Mouse (Mus musculus) limb, embryonic 12.5 days (tissue): Measurements from ENCODE around the gene Psen1. TPM values are rescaled to one million over a fixed set of nuclear protein-coding genes. Genes with fewer than 3 reads are reported as not detected.
A peak's percentile ranks its signal among the peaks of the same experiment; 100 is the strongest.

ENCODE experiments used
- ATAC-seq: fragments of 200-750 bp; cut with Nextera tagmentation; 2 replicates; pipeline ENCODE4 v1.8.0; 2017; ENCODE audit warnings: low read depth, moderate TSS enrichment; ENCODE audit not compliant: insufficient number of reproducible peaks, insufficient read depth, low FRiP score, low TSS enrichment
- H3K27ac ChIP-seq: fragments of 300-500 bp; sonication (generic); 2 replicates; pipeline ENCODE4 v1.5.1; 2016; ENCODE audit warnings: mild to moderate bottlenecking, moderate library complexity
- H3K27me3 ChIP-seq: fragments of 300-500 bp; sonication (generic); 2 replicates; pipeline ENCODE4 v1.6.1; 2016; ENCODE audit warnings: mild to moderate bottlenecking, moderate library complexity
- H3K36me3 ChIP-seq: fragments of 300-500 bp; sonication (generic); 2 replicates; pipeline ENCODE4 v1.6.1; 2016; ENCODE audit warnings: mild to moderate bottlenecking, moderate library complexity
- H3K4me1 ChIP-seq: fragments of 300-500 bp; sonication (generic); replicated peaks from 2 replicates; pipeline ENCODE4 v1.6.1; 2016
- H3K4me2 ChIP-seq: fragments of 300-500 bp; sonication (generic); 2 replicates; pipeline ENCODE4 v1.6.1; 2016; ENCODE audit warnings: mild to moderate bottlenecking, moderate library complexity
- H3K4me3 ChIP-seq: fragments of 300-500 bp; sonication (generic); replicated peaks from 2 replicates; pipeline ENCODE4 v1.5.1; 2016; ENCODE audit warnings: mild to moderate bottlenecking
- H3K9ac ChIP-seq: fragments of 300-500 bp; sonication (generic); replicated peaks from 2 replicates; pipeline ENCODE4 v1.6.1; 2016; ENCODE audit warnings: mild to moderate bottlenecking, moderate library complexity
- H3K9me3 ChIP-seq: fragments of 300-500 bp; sonication (generic); 2 replicates; pipeline ENCODE4 v1.6.1; 2016; ENCODE audit warnings: mild to moderate bottlenecking, moderate library complexity
- WGBS: fragments of 180-500 bp; shearing (Covaris S2); methylation state at CpG from one replicate; pipeline ENCODE4 v1.1.7; 2016; 5-methylcytosine and 5-hydroxymethylcytosine counted together
- polyA plus RNA-seq: library from polyadenylated mRNA; unstranded; fragments of >200 nt; fragmentation: Nextera tagmentation; extraction: Ambion mirVana; gene quantifications from 2 replicates; pipeline ENCODE4 v1.2.1, GENCODE M21; 2016

Gene Psen1
- polyA plus RNA-seq, 1 experiment from 2014 or later: 56.5 TPM

- H3K4me2 ChIP-seq: no peak overlapping the region
- no peak overlapping the region for H3K9ac ChIP-seq
- WGBS: 89% methylated on average over 4 of the region's 4 CpGs
Observed at GRCm38 (mm10) chr12:83698637-83699036, 10.7 kb downstream of the Psen1 start.

DNA sequence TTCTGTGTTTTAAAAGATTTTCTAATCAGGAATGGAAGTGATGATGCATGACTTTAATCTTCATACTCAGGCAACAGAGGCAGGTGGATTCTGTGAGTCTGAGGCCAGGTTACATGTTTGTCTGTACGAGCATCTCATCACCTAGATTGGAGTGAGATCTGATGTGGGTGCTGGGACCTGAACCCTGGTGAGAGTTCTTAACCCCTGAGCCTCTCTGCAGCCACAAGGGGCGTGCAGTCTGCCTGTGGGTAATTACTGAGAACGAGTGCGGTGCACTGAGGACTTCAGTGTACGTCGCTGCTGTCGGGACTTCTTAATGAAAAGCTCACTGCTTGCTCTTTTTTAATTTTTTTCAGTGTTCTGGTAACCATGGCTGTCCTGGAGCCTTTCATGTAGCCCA, 13.7 kb downstream of the Psen1 start:
- no peak overlapping the region for H3K9ac ChIP-seq
- H3K4me3 ChIP-seq: no peak overlapping the region
- peaks cover 50% of the 10 kb centered on the region for H3K36me3 ChIP-seq
- 88% methylated on average over 7 of the region's 7 CpGs for WGBS
- no peaks in the 10 kb centered on the region for H3K27me3 ChIP-seq
- H3K9me3 ChIP-seq: no peaks in the 10 kb centered on the region
- no peak for ATAC-seq
- H3K4me2 ChIP-seq: no peak overlapping the region
- peaks cover 8% of the 10 kb centered on the region for H3K4me1 ChIP-seq
- H3K27ac ChIP-seq: no peak overlapping the region

More at GRCm38 (mm10) chr12:83698637-83699036, 10.7 kb downstream of the Psen1 start:
- H3K4me3 ChIP-seq: no peak overlapping the region
- H3K4me1 ChIP-seq: peaks cover 20% of the 10 kb centered on the region
- H3K27ac ChIP-seq: no peak overlapping the region
- H3K9me3 ChIP-seq: no peaks in the 10 kb centered on the region
- ATAC-seq: no peak
- no peaks in the 10 kb centered on the region for H3K27me3 ChIP-seq
- peaks cover 40% of the 10 kb centered on the region for H3K36me3 ChIP-seq

DNA sequence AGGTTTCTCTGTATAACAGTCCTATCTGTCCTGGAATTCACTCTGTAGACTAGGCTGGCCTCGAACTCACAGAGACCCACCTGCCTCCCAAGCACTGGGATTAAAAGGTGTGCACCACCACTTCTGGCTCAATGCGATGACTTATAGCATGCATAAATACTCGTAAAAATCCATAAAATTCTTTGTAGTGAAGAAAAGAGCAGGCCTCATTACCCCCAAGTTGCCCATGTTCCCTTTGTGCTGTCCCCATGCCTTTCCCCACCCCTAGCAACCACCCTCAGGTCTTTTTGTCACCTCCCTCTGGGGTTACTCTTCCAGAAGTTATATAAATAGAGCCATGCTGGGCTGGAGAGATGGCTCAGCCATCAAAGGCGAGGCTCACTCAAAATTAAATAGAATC, 14.8 kb downstream of the Psen1 start:
- H3K36me3 ChIP-seq: peaks cover 58% of the 10 kb centered on the region

DNA sequence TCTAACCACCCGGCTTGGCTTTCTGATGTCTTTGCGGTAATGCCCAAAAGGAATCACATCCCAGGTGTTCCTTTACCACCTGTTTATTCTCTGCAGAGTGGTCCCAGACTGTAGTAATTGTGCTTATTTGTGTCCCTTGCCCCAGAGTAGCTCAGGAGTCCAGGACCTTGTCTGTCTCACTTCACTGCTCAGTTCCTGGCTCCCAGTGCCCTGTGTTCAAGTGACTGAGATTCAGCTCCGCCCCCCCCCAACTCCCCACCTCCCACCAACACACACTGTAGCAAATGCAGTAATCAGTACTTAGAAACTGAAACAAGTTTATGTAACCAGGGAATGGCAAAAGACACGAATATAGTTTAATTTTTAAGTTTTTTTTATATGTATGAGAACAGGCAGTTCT, 19.0 kb downstream of the Psen1 start:
- Histone ChIP-seq H3K9me3 (no peaks in the 10 kb centered on the region), H3K9ac (no peak overlapping the region), H3K36me3 (peaks cover 53% of the 10 kb centered on the region), H3K4me2 (no peak overlapping the region), H3K4me3 (no peak overlapping the region), H3K27me3 (no peaks in the 10 kb centered on the region), H3K27ac (no peak overlapping the region), H3K4me1 (peaks cover 4% of the 10 kb centered on the region; the same call in 1 of the 2 replicates)
- ATAC-seq: no peak
- WGBS: 64% methylated on average over 4 of the region's 4 CpGs

More for the DNA sequence above, 14.8 kb downstream of the Psen1 start:
- no peak overlapping the region for H3K4me3 ChIP-seq
- peaks cover 7% of the 10 kb centered on the region for H3K4me1 ChIP-seq
- no peak overlapping the region for H3K27ac ChIP-seq
- 84% methylated on average over 4 of the region's 4 CpGs for WGBS
- no peak overlapping the region for H3K9ac ChIP-seq
- no peak overlapping the region for H3K4me2 ChIP-seq
- ATAC-seq: no peak
- no peaks in the 10 kb centered on the region for H3K27me3 ChIP-seq
- H3K9me3 ChIP-seq: no peaks in the 10 kb centered on the region

GRCm38 (mm10) chr12:83708160-83709092, 20.5 kb downstream of the Psen1 start:
- H3K4me2 ChIP-seq: no peak overlapping the region
- H3K27ac ChIP-seq: no peak overlapping the region
- no peak for ATAC-seq
- H3K27me3 ChIP-seq: no peaks in the 10 kb centered on the region
- no peak overlapping the region for H3K9ac ChIP-seq
- H3K4me3 ChIP-seq: no peak overlapping the region
- peaks cover 59% of the 10 kb centered on the region for H3K36me3 ChIP-seq
- H3K9me3 ChIP-seq: no peaks in the 10 kb centered on the region
- WGBS: 83% methylated on average over 7 of the region's 7 CpGs
- peaks cover 4% of the 10 kb centered on the region; the same call in 1 of the 2 replicates for H3K4me1 ChIP-seq

- H3K4me1 ChIP-seq: peaks cover 4% of the 10 kb centered on the region; the same call in 1 of the 2 replicates
- ATAC-seq: no peak
- no peak overlapping the region for H3K4me3 ChIP-seq
- no peak overlapping the region for H3K9ac ChIP-seq
- no peak overlapping the region for H3K4me2 ChIP-seq
- no peaks in the 10 kb centered on the region for H3K27me3 ChIP-seq
- H3K9me3 ChIP-seq: no peaks in the 10 kb centered on the region
- H3K27ac ChIP-seq: no peak overlapping the region
- H3K36me3 ChIP-seq: peaks cover 62% of the 10 kb centered on the region
- WGBS: 88% methylated on average over 2 of the region's 2 CpGs
Observed at GRCm38 (mm10) chr12:83709934-83710333, 22.0 kb downstream of the Psen1 start.

- Histone ChIP-seq H3K27me3 (no peaks in the 10 kb centered on the region), H3K36me3 (peaks cover 83% of the 10 kb centered on the region), H3K4me1 (no peaks in the 10 kb centered on the region), H3K9ac (no peak overlapping the region), H3K27ac (no peak overlapping the region), H3K9me3 (no peaks in the 10 kb centered on the region), H3K4me2 (no peak overlapping the region), H3K4me3 (no peak overlapping the region)
- ATAC-seq: no peak; the same call in 1 of the 2 replicates
- WGBS: 52% methylated on average over 2 of the region's 2 CpGs
Observed at GRCm38 (mm10) chr12:83713749-83714148, 25.8 kb downstream of the Psen1 start.

DNA sequence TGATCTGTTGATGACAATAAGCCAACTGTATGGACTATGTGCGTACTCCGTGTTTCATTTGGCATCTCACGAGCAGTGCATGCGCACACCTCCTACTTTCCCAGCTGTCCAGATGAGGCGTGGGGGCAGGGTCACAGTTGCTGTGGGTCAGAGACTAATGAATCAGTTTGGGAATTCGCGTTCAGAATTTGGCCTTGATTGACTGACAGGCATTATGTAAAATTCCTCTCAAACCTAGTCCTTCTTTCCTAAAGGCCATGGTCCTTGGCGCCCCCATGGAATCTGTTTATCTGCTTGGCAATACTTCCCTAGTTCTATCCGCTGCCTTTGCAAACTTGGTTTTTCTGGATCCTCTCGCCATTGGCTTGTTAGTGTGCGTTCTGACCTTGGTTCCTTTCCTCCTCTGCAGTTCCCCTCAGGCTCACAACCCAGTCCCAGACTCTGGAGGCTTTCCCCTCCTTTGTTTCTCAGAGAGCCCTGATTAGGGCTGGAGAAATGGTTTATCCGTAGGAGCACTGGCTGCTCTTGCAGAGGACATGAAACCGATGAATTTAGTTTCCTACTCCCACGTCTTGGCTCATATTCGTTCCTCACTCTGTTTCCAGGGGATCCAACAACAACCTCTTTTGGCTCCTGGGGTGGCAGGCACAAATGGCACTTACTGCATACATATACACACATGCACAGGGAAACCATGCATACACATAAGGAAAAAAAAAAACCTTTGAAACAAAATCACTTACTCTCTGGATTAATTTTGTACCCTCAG, 28.6 kb downstream of the Psen1 start:
- 95% methylated on average over 15 of the region's 15 CpGs for WGBS
- H3K36me3 ChIP-seq: peaks cover 83% of the 10 kb centered on the region
- ATAC-seq: no peak
- H3K9ac ChIP-seq: no peak overlapping the region
- no peak overlapping the region for H3K27ac ChIP-seq
- 0 out of 2 replicates have a peak, but pooled peaks cover 9% of the 10 kb centered on the region for H3K4me1 ChIP-seq
- no peak overlapping the region for H3K4me3 ChIP-seq
- no peaks in the 10 kb centered on the region for H3K9me3 ChIP-seq
- H3K4me2 ChIP-seq: no peak overlapping the region
- no peaks in the 10 kb centered on the region for H3K27me3 ChIP-seq

DNA sequence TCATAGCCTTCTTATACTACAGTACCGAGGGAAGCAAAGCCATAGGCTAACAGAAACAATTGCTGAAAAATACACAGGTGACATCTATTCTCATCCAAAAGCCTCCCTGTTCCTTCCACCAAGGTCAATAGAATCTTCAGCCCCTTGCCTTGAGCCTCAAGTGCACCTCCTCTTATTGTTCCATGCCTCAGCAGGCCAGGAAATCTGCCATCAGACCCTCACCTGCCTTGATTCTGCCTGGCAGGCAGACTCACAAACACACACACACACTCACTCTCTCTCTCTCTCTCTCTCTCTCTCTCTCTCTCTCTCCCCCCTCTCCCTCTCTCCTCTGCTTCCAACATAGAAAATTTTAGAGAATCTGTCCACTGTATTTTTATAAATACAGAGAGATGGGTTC, 31.5 kb downstream of the Psen1 start:
- WGBS: 95% methylated on average over 1 of the region's 1 CpGs
- peaks cover 81% of the 10 kb centered on the region for H3K36me3 ChIP-seq
- H3K4me3 ChIP-seq: no peak overlapping the region
- H3K27ac ChIP-seq: no peak overlapping the region
- H3K4me1 ChIP-seq: 0 out of 2 replicates have a peak, but pooled peaks cover 9% of the 10 kb centered on the region
- H3K27me3 ChIP-seq: no peaks in the 10 kb centered on the region
- no peak overlapping the region for H3K4me2 ChIP-seq
- no peaks in the 10 kb centered on the region for H3K9me3 ChIP-seq
- no peak overlapping the region for H3K9ac ChIP-seq
- no peak for ATAC-seq

- 0 out of 2 replicates have a peak, but pooled peaks cover 11% of the 10 kb centered on the region for H3K4me1 ChIP-seq
- no peak overlapping the region for H3K9ac ChIP-seq
- H3K4me3 ChIP-seq: no peak overlapping the region
- no peaks in the 10 kb centered on the region for H3K9me3 ChIP-seq
- H3K36me3 ChIP-seq: peaks cover 81% of the 10 kb centered on the region
- 63% methylated on average over 6 of the region's 6 CpGs for WGBS
- H3K4me2 ChIP-seq: no peak overlapping the region
- ATAC-seq: no peak; the same call in 1 of the 2 replicates
- peak overlapping the region; percentile 83; the same call in 1 of the 2 replicates for H3K27ac ChIP-seq
- H3K27me3 ChIP-seq: no peaks in the 10 kb centered on the region
Observed at GRCm38 (mm10) chr12:83721281-83721680, 33.3 kb downstream of the Psen1 start.

DNA sequence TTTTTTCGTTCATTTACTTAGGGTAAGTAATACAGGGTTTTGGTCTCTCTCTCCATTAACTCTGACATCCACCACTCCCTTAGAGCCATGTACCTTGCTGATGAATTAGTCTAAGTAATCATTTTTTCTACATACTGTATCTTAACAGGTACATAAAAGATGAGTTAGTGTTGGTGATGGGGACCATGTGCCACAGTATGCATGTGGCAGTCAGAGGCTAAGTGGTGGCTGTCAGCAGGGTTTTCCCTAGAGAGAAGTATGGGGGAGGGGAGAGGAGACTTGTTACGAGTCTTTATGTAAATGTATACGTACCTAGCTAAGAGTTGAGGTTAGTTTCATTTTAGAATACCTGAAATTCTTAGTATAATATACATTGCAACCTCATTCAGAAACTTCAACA, 35.1 kb downstream of the Psen1 start:
- H3K36me3 ChIP-seq: peaks cover 80% of the 10 kb centered on the region
- no peak overlapping the region for H3K4me2 ChIP-seq
- no peak overlapping the region for H3K4me3 ChIP-seq
- H3K9ac ChIP-seq: no peak overlapping the region
- no peak for ATAC-seq
- no peak overlapping the region for H3K27ac ChIP-seq
- no peaks in the 10 kb centered on the region for H3K9me3 ChIP-seq
- H3K27me3 ChIP-seq: no peaks in the 10 kb centered on the region
- 82% methylated on average over 3 of the region's 3 CpGs for WGBS
- H3K4me1 ChIP-seq: 0 out of 2 replicates have a peak, but pooled peaks cover 15% of the 10 kb centered on the region
